Mouse (Mus musculus) stomach, postnatal 0 days (tissue): ENCODE data around the gene Rin2.

Experiments used
- CTCF ChIP-seq: IDR thresholded peaks from 2 replicates; pipeline ENCODE4 v1.5.1; 2016; ENCODE audit warnings: antibody characterized with exemption, low read depth, mild to moderate bottlenecking, moderate library complexity
- EP300 ChIP-seq: optimal IDR thresholded peaks from 2 replicates; pipeline ENCODE3; 2016; ENCODE audit warnings: antibody characterized with exemption

DNA sequence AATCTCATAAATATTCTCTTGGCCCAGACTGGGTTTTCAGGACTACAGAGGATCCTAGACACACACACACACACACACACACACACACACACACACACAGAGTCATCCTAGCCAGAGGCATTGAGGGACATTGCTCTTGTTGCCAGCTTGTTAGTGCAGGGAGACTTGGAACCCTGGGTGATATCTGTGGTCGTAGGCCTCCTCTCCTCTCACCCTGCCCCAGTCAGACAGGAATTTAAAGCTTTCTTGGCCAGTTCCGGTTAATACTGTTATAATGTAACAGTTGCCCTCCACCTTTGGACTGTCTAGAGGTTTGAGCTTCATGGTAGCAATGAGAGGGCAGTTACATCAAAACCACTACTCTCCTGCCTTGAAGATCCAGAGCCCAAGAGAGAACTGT lies 152.9 kb downstream of the Rin2 start:
- TF ChIP-seq EP300 (no peak), CTCF (no peak)
